Mouse (Mus musculus) heart, embryonic 13.5 days (tissue): ENCODE results near the gene Gfpt1. TPM values are rescaled to one million over a fixed set of nuclear protein-coding genes. Genes with fewer than 3 reads are reported as not detected.
"Not testable (repeated sequence)": the region's sequence is repeated elsewhere in the genome, so short reads cannot be mapped to it uniquely, and the experiment has no call there.

Experiments
- ATAC-seq: fragments of 200-750 bp; cut with Nextera tagmentation; 2 replicates; pipeline ENCODE4 v1.8.0; 2017; ENCODE audit warnings: moderate TSS enrichment; ENCODE audit not compliant: insufficient number of reproducible peaks, low FRiP score, low TSS enrichment; ENCODE audit errors: extremely low read depth
- H3K27ac ChIP-seq: fragments of 300-500 bp; sonication (generic); replicated peaks from 2 replicates; pipeline ENCODE4 v1.5.1; 2015; ENCODE audit warnings: moderate library complexity, mild to moderate bottlenecking, inconsistent platforms
- H3K27me3 ChIP-seq: fragments of 300-500 bp; sonication (generic); replicated peaks from 2 replicates; pipeline ENCODE4 v1.6.1; 2015; ENCODE audit warnings: mild to moderate bottlenecking, inconsistent platforms
- H3K36me3 ChIP-seq: fragments of 300-500 bp; sonication (generic); 2 replicates; pipeline ENCODE4 v1.6.1; 2015; ENCODE audit warnings: mild to moderate bottlenecking, inconsistent platforms
- H3K4me1 ChIP-seq: fragments of 300-500 bp; sonication (generic); 2 replicates; pipeline ENCODE4 v1.6.1; 2015; ENCODE audit warnings: inconsistent platforms
- H3K4me2 ChIP-seq: fragments of 300-500 bp; sonication (generic); 2 replicates; pipeline ENCODE4 v1.6.1; 2015; ENCODE audit warnings: inconsistent platforms, mild to moderate bottlenecking, moderate library complexity
- H3K4me3 ChIP-seq: fragments of 300-500 bp; sonication (generic); 2 replicates; pipeline ENCODE4 v1.5.1; 2015; ENCODE audit warnings: moderate library complexity, mild to moderate bottlenecking, inconsistent platforms
- H3K9ac ChIP-seq: fragments of 300-500 bp; sonication (generic); 2 replicates; pipeline ENCODE4 v1.6.1; 2015; ENCODE audit warnings: inconsistent platforms, mild to moderate bottlenecking, moderate library complexity
- H3K9me3 ChIP-seq: fragments of 300-500 bp; sonication (generic); 2 replicates; pipeline ENCODE4 v1.6.1; 2016; ENCODE audit warnings: inconsistent platforms
- WGBS: fragments of 180-500 bp; shearing (Covaris S2); methylation state at CpG from one replicate; pipeline ENCODE4 v1.1.7; 2015; ENCODE audit warnings: mixed read lengths; 5-methylcytosine and 5-hydroxymethylcytosine counted together
- polyA plus RNA-seq: library from polyadenylated mRNA; unstranded; fragments of >200 nt; fragmentation: Nextera tagmentation; extraction: Ambion mirVana; gene quantifications from 2 replicates; pipeline ENCODE4 v1.2.1, GENCODE M21; 2015

Gene Gfpt1
- polyA plus RNA-seq, 1 experiment from 2014 or later: 11.7 TPM

GRCm38 (mm10) chr6:87072759-87073158 is 30.1 kb downstream of the Gfpt1 start:
- 18% methylated on average over 4 of the region's 4 CpGs for WGBS
- Histone ChIP-seq H3K36me3 (peaks cover 82% of the 10 kb centered on the region), H3K4me1 (peaks cover 32% of the 10 kb centered on the region), H3K9ac (no peak overlapping the region), H3K4me3 (no peak overlapping the region), H3K27ac (no peak overlapping the region), H3K4me2 (no peak overlapping the region), H3K27me3 (no peaks in the 10 kb centered on the region), H3K9me3 (no peaks in the 10 kb centered on the region)
- ATAC-seq: no peak

GRCm38 (mm10) chr6:87075092-87075685 is 32.5 kb downstream of the Gfpt1 start:
- Histone ChIP-seq H3K4me1 (peaks cover 25% of the 10 kb centered on the region), H3K4me2 (no peak overlapping the region), H3K27me3 (no peaks in the 10 kb centered on the region), H3K27ac (peak overlapping the region; percentile 62), H3K4me3 (no peak overlapping the region), H3K36me3 (peaks cover 77% of the 10 kb centered on the region), H3K9me3 (no peaks in the 10 kb centered on the region), H3K9ac (no peak overlapping the region)
- no peak for ATAC-seq
- 54% methylated on average over 3 of the region's 3 CpGs for WGBS

GRCm38 (mm10) chr6:87079457-87079856 is 36.8 kb downstream of the Gfpt1 start:
- peaks cover 82% of the 10 kb centered on the region for H3K36me3 ChIP-seq
- WGBS: 83% methylated on average over 4 of the region's 4 CpGs
- no peak overlapping the region for H3K9ac ChIP-seq
- no peaks in the 10 kb centered on the region for H3K27me3 ChIP-seq
- H3K9me3 ChIP-seq: no peaks in the 10 kb centered on the region
- H3K4me3 ChIP-seq: no peak overlapping the region
- no peak for ATAC-seq
- no peak overlapping the region for H3K27ac ChIP-seq
- H3K4me2 ChIP-seq: no peak overlapping the region
- H3K4me1 ChIP-seq: peaks cover 8% of the 10 kb centered on the region; the same call in 1 of the 2 replicates

- H3K4me3 ChIP-seq: no peak overlapping the region
- H3K4me2 ChIP-seq: no peak overlapping the region
- H3K27ac ChIP-seq: no peak overlapping the region
- H3K36me3 ChIP-seq: peaks cover 98% of the 10 kb centered on the region
- no peak overlapping the region for H3K9ac ChIP-seq
- ATAC-seq: no peak
- H3K9me3 ChIP-seq: no peaks in the 10 kb centered on the region
- WGBS: 34% methylated on average over 6 of the region's 6 CpGs
- H3K27me3 ChIP-seq: no peaks in the 10 kb centered on the region
- H3K4me1 ChIP-seq: peaks cover 7% of the 10 kb centered on the region
These were observed 42.4 kb downstream of the Gfpt1 start for GRCm38 (mm10) chr6:87085026-87085425.

- no peak overlapping the region for H3K4me3 ChIP-seq
- 89% methylated on average over 5 of the region's 5 CpGs for WGBS
- no peak overlapping the region for H3K9ac ChIP-seq
- H3K4me1 ChIP-seq: peaks cover 14% of the 10 kb centered on the region
- no peak for ATAC-seq
- no peaks in the 10 kb centered on the region for H3K27me3 ChIP-seq
- no peak overlapping the region for H3K27ac ChIP-seq
- peaks cover 87% of the 10 kb centered on the region for H3K36me3 ChIP-seq
- H3K4me2 ChIP-seq: no peak overlapping the region
- no peaks in the 10 kb centered on the region for H3K9me3 ChIP-seq
These were observed 45.7 kb downstream of the Gfpt1 start for GRCm38 (mm10) chr6:87088356-87088755.

- Histone ChIP-seq H3K27me3 (no peaks in the 10 kb centered on the region), H3K4me1 (peaks cover 6% of the 10 kb centered on the region), H3K27ac (no peak overlapping the region), H3K4me2 (no peak overlapping the region), H3K9ac (no peak overlapping the region), H3K36me3 (peaks cover 66% of the 10 kb centered on the region), H3K4me3 (no peak overlapping the region), H3K9me3 (no peaks in the 10 kb centered on the region)
- WGBS: 84% methylated on average over 3 of the region's 3 CpGs
- no peak for ATAC-seq
These were observed 48.2 kb downstream of the Gfpt1 start for GRCm38 (mm10) chr6:87090877-87091276.

- Histone ChIP-seq H3K4me3 (no peak overlapping the region), H3K36me3 (peaks cover 50% of the 10 kb centered on the region), H3K9me3 (no peaks in the 10 kb centered on the region), H3K4me2 (no peak overlapping the region), H3K4me1 (peaks cover 6% of the 10 kb centered on the region), H3K27me3 (no peaks in the 10 kb centered on the region), H3K9ac (no peak overlapping the region), H3K27ac (no peak overlapping the region)
- no peak for ATAC-seq
- 47% methylated on average over 5 of the region's 5 CpGs for WGBS
These were observed 49.8 kb downstream of the Gfpt1 start for GRCm38 (mm10) chr6:87092476-87092875.

- H3K9ac ChIP-seq, H3K27ac ChIP-seq, H3K4me3 ChIP-seq, H3K9me3 ChIP-seq, H3K4me1 ChIP-seq, H3K4me2 ChIP-seq, H3K27me3 ChIP-seq, ATAC-seq: not testable (repeated sequence)
- peaks cover 39% of the 10 kb centered on the region for H3K36me3 ChIP-seq
- 82% methylated on average over 8 of the region's 8 CpGs for WGBS
These were observed 51.0 kb downstream of the Gfpt1 start for GRCm38 (mm10) chr6:87093631-87094030.

- no peak for ATAC-seq
- Histone ChIP-seq H3K27ac (peak overlapping the region; percentile 39; the same call in 1 of the 2 replicates), H3K27me3 (no peaks in the 10 kb centered on the region), H3K9me3 (no peaks in the 10 kb centered on the region), H3K4me1 (peaks cover 40% of the 10 kb centered on the region), H3K4me2 (no peak overlapping the region), H3K4me3 (no peak overlapping the region), H3K36me3 (no peaks in the 10 kb centered on the region), H3K9ac (no peak overlapping the region)
- 33% methylated on average over 3 of the region's 3 CpGs for WGBS
These were observed 56.6 kb downstream of the Gfpt1 start for GRCm38 (mm10) chr6:87099261-87099660.

- H3K27ac ChIP-seq: peak overlapping the region; percentile 58
- H3K4me2 ChIP-seq: no peak overlapping the region
- 42% methylated on average over 7 of the region's 7 CpGs for WGBS
- no peaks in the 10 kb centered on the region for H3K9me3 ChIP-seq
- H3K4me1 ChIP-seq: peaks cover 40% of the 10 kb centered on the region
- no peak overlapping the region; the same call in 1 of the 2 replicates for H3K9ac ChIP-seq
- H3K4me3 ChIP-seq: no peak overlapping the region
- no peaks in the 10 kb centered on the region for H3K27me3 ChIP-seq
- ATAC-seq: no peak
- H3K36me3 ChIP-seq: no peaks in the 10 kb centered on the region
These were observed 57.1 kb downstream of the Gfpt1 start for GRCm38 (mm10) chr6:87099671-87100296.

- no peak overlapping the region for H3K4me2 ChIP-seq
- H3K9ac ChIP-seq: no peak overlapping the region; the same call in 1 of the 2 replicates
- ATAC-seq: no peak
- no peak overlapping the region for H3K4me3 ChIP-seq
- H3K27me3 ChIP-seq: no peaks in the 10 kb centered on the region
- H3K9me3 ChIP-seq: no peaks in the 10 kb centered on the region
- WGBS: 77% methylated on average over 9 of the region's 9 CpGs
- H3K27ac ChIP-seq: peak overlapping the region; percentile 58
- peaks cover 40% of the 10 kb centered on the region for H3K4me1 ChIP-seq
- no peaks in the 10 kb centered on the region for H3K36me3 ChIP-seq
These were observed 57.8 kb downstream of the Gfpt1 start for GRCm38 (mm10) chr6:87100297-87101020.
